Mouse (Mus musculus): ENCODE measurements at regions not wholly inside any gene's neighbourhood (a gene's known extent, or its start where the extent isn't known, plus 50 kb on each side); places are given as distances from the start of the nearest gene placed in this dataset.

- TF ChIP-seq POLR2A (IDR thresholded peaks at IDR 0.05; ENCODE audit: extremely low read depth, insufficient read depth, low read length): no peak
- no peak for TF ChIP-seq CTCF (IDR thresholded peaks at IDR 0.05; ENCODE audit: low read depth, low read length)
- H3K36me3 ChIP-seq (ENCODE audit: control insufficient read depth, insufficient read depth, low read length): no peaks in the 10 kb centered on the region
- no peaks in the 10 kb centered on the region for H3K79me2 ChIP-seq (ENCODE audit: control insufficient read depth, insufficient read depth, low read length)
- no peaks in the 10 kb centered on the region for H3K4me1 ChIP-seq (ENCODE audit: control insufficient read depth, insufficient read depth, low read length)
- no peak overlapping the region for H3K9ac ChIP-seq (ENCODE audit: low read depth, low read length)
- DNase-seq (ENCODE audit: extremely low read depth, low read depth, low spot score): no peak
- 96% methylated on average over 3 of the region's 3 CpGs for WGBS
- H3K27me3 ChIP-seq (ENCODE audit: control insufficient read depth, insufficient read depth, low read length): no peaks in the 10 kb centered on the region
- no peak overlapping the region for H3K4me3 ChIP-seq (ENCODE audit: insufficient read depth, low read depth, low read length)
- H3K27ac ChIP-seq (replicated peaks; ENCODE audit: insufficient read depth, low read depth, low read length): no peak overlapping the region
Measured at GRCm38 (mm10) chr10:25702146-25702545, 166.1 kb upstream of the Smlr1 start.

GRCm38 (mm10) chr10:25695798-25696197, 159.7 kb upstream of the Smlr1 start:
- H3K79me2 ChIP-seq (ENCODE audit: control insufficient read depth, insufficient read depth, low read length): no peaks in the 10 kb centered on the region
- 79% methylated on average over 8 of the region's 8 CpGs for WGBS
- no peak for TF ChIP-seq POLR2A (IDR thresholded peaks at IDR 0.05; ENCODE audit: extremely low read depth, insufficient read depth, low read length)
- TF ChIP-seq CTCF (IDR thresholded peaks at IDR 0.05; ENCODE audit: low read depth, low read length): no peak
- H3K4me3 ChIP-seq (ENCODE audit: insufficient read depth, low read depth, low read length): no peak overlapping the region
- no peaks in the 10 kb centered on the region for H3K36me3 ChIP-seq (ENCODE audit: control insufficient read depth, insufficient read depth, low read length)
- H3K27me3 ChIP-seq (ENCODE audit: control insufficient read depth, insufficient read depth, low read length): no peaks in the 10 kb centered on the region
- H3K27ac ChIP-seq (replicated peaks; ENCODE audit: insufficient read depth, low read depth, low read length): no peak overlapping the region
- no peak overlapping the region for H3K9ac ChIP-seq (ENCODE audit: low read depth, low read length)
- no peak for DNase-seq (ENCODE audit: extremely low read depth, low read depth, low spot score)
- no peaks in the 10 kb centered on the region for H3K4me1 ChIP-seq (ENCODE audit: control insufficient read depth, insufficient read depth, low read length)

- no peaks in the 10 kb centered on the region for H3K4me1 ChIP-seq (ENCODE audit: control insufficient read depth, insufficient read depth, low read length)
- H3K36me3 ChIP-seq (ENCODE audit: control insufficient read depth, insufficient read depth, low read length): no peaks in the 10 kb centered on the region
- H3K79me2 ChIP-seq (ENCODE audit: control insufficient read depth, insufficient read depth, low read length): no peaks in the 10 kb centered on the region
- H3K27me3 ChIP-seq (ENCODE audit: control insufficient read depth, insufficient read depth, low read length): no peaks in the 10 kb centered on the region
- 13% methylated on average over 6 of the region's 6 CpGs for WGBS
- no peak overlapping the region for H3K27ac ChIP-seq (replicated peaks; ENCODE audit: insufficient read depth, low read depth, low read length)
- H3K9ac ChIP-seq (ENCODE audit: low read depth, low read length): no peak overlapping the region
- DNase-seq (ENCODE audit: extremely low read depth, low read depth, low spot score): peak; percentile 45
- no peak for TF ChIP-seq POLR2A (IDR thresholded peaks at IDR 0.05; ENCODE audit: extremely low read depth, insufficient read depth, low read length)
- peak; percentile 55; the same call in 1 of the 2 replicates for TF ChIP-seq CTCF (IDR thresholded peaks at IDR 0.05; ENCODE audit: low read depth, low read length)
- H3K4me3 ChIP-seq (ENCODE audit: insufficient read depth, low read depth, low read length): no peak overlapping the region
Measured at GRCm38 (mm10) chr10:25681243-25681642, 145.2 kb upstream of the Smlr1 start.

- Histone ChIP-seq H3K27ac (replicated peaks; ENCODE audit: insufficient read depth, low read depth, low read length) (no peak overlapping the region), H3K36me3 (ENCODE audit: control insufficient read depth, insufficient read depth, low read length) (no peaks in the 10 kb centered on the region), H3K27me3 (ENCODE audit: control insufficient read depth, insufficient read depth, low read length) (no peaks in the 10 kb centered on the region), H3K4me1 (ENCODE audit: control insufficient read depth, insufficient read depth, low read length) (no peaks in the 10 kb centered on the region), H3K79me2 (ENCODE audit: control insufficient read depth, insufficient read depth, low read length) (no peaks in the 10 kb centered on the region), H3K9ac (ENCODE audit: low read depth, low read length) (no peak overlapping the region), H3K4me3 (ENCODE audit: insufficient read depth, low read depth, low read length) (no peak overlapping the region)
- DNase-seq (ENCODE audit: extremely low read depth, low read depth, low spot score): no peak
- WGBS: 75% methylated on average over 1 of the region's 1 CpGs
- TF ChIP-seq CTCF (IDR thresholded peaks at IDR 0.05; ENCODE audit: low read depth, low read length) (no peak), POLR2A (IDR thresholded peaks at IDR 0.05; ENCODE audit: extremely low read depth, insufficient read depth, low read length) (no peak)
Measured at GRCm38 (mm10) chr10:25677889-25678288, 141.8 kb upstream of the Smlr1 start.

GRCm38 (mm10) chr10:25675368-25675767, 139.3 kb upstream of the Smlr1 start:
- TF ChIP-seq CTCF (IDR thresholded peaks at IDR 0.05; ENCODE audit: low read depth, low read length) (no peak), POLR2A (IDR thresholded peaks at IDR 0.05; ENCODE audit: extremely low read depth, insufficient read depth, low read length) (no peak)
- WGBS: 75% methylated on average over 10 of the region's 10 CpGs

GRCm38 (mm10) chr10:25670061-25670460, 134.0 kb upstream of the Smlr1 start:
- Histone ChIP-seq H3K4me3 (ENCODE audit: insufficient read depth, low read depth, low read length) (no peak overlapping the region), H3K79me2 (ENCODE audit: control insufficient read depth, insufficient read depth, low read length) (no peaks in the 10 kb centered on the region), H3K4me1 (ENCODE audit: control insufficient read depth, insufficient read depth, low read length) (no peaks in the 10 kb centered on the region), H3K27me3 (ENCODE audit: control insufficient read depth, insufficient read depth, low read length) (no peaks in the 10 kb centered on the region), H3K36me3 (ENCODE audit: control insufficient read depth, insufficient read depth, low read length) (no peaks in the 10 kb centered on the region), H3K9ac (ENCODE audit: low read depth, low read length) (no peak overlapping the region), H3K27ac (replicated peaks; ENCODE audit: insufficient read depth, low read depth, low read length) (no peak overlapping the region)
- 94% methylated on average over 1 of the region's 1 CpGs for WGBS
- TF ChIP-seq CTCF (IDR thresholded peaks at IDR 0.05; ENCODE audit: low read depth, low read length): no peak
- no peak for TF ChIP-seq POLR2A (IDR thresholded peaks at IDR 0.05; ENCODE audit: extremely low read depth, insufficient read depth, low read length)
- DNase-seq (ENCODE audit: extremely low read depth, low read depth, low spot score): no peak

More at GRCm38 (mm10) chr10:25675368-25675767, 139.3 kb upstream of the Smlr1 start:
- Histone ChIP-seq H3K27me3 (ENCODE audit: control insufficient read depth, insufficient read depth, low read length) (no peaks in the 10 kb centered on the region), H3K9ac (ENCODE audit: low read depth, low read length) (no peak overlapping the region), H3K79me2 (ENCODE audit: control insufficient read depth, insufficient read depth, low read length) (no peaks in the 10 kb centered on the region), H3K4me1 (ENCODE audit: control insufficient read depth, insufficient read depth, low read length) (no peaks in the 10 kb centered on the region), H3K4me3 (ENCODE audit: insufficient read depth, low read depth, low read length) (no peak overlapping the region), H3K27ac (replicated peaks; ENCODE audit: insufficient read depth, low read depth, low read length) (no peak overlapping the region), H3K36me3 (ENCODE audit: control insufficient read depth, insufficient read depth, low read length) (no peaks in the 10 kb centered on the region)
- peak; percentile 51 for DNase-seq (ENCODE audit: extremely low read depth, low read depth, low spot score)
